Mouse (Mus musculus) CD4-positive, CD25-positive, alpha-beta regulatory T cell, adult 2 months (primary cell): ENCODE data around the gene Sik3.
A peak's percentile ranks its signal among the peaks of the same experiment; 100 is the strongest.

Experiments
- DNase-seq: peaks from one replicate; pipeline ENCODE4 v3.0.0-alpha.2; 2012; ENCODE audit warnings: low read depth, low spot score

Sik3 gene

DNA sequence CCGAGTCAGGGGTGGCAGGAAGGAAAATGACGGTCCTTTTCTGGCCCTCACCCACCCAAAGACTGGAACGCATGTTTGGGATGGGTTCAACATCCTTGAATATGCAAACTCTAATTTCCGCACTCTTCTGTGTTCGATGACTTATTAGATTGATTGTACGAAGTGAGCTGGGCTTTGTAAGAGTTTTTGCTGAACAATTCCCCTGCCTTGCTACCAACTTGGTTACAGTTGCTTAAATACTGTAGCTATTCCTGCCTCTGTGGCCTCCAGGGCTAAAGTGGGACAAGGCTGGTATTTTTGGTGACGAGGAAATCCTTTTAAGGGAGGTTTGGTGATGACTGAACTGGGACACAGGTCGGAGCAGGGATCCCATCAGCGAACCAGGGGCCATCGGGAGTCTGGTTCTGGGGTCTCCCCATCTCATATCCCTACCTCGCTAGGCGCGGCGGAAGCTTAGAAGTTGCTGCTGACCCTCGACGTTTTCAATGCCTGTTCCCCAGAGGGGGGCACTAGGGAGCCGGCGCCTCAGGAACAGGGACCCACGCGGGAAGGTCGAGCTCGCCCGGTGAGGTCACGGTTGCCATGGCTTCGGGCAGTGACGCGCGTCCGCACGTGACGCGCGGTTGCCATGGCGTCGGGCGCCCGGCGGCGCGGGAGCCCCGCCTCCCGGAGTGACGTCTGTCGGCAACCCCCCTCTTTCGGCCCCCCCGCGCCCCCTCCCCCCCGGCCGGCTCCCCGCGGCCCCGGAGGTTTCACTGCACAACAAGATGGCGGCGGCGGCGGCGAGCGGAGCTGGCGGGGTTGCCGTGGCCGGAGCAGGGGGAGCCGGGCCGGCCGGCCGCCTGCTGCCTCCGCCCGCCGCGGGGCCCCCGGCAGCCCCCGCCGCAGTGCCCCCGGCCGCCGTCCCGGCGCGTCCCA is at the start of gene Sik3, which contains the start of gene Pafah1b2:
TSS of gene Sik3 (plus strand) at position 730 of the 918 bp plus-strand sequence.
TSS of gene Pafah1b2 (minus strand) at position 600 of the 918 bp plus-strand sequence.
- peak; percentile 98 for DNase-seq

DNA sequence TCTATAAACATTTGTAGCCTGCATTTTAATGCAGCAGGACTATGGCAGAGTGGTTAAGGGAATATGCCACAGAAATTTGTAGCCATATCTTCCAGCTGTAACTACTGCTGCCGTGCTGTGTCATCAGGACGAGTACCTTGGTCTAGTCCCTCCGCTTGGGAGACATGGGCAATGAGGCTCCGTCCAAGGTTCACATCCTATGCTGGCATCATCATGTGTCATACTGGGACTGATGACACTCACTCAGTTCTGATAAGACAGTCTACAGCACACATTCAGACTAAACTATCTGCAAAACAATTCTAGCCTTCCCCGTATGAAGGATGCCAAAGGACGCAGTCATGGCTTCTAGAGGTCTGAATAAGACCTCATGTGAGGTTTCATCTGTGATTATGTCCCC is 49.0 kb upstream of the Sik3 start:
- no peak for DNase-seq

DNA sequence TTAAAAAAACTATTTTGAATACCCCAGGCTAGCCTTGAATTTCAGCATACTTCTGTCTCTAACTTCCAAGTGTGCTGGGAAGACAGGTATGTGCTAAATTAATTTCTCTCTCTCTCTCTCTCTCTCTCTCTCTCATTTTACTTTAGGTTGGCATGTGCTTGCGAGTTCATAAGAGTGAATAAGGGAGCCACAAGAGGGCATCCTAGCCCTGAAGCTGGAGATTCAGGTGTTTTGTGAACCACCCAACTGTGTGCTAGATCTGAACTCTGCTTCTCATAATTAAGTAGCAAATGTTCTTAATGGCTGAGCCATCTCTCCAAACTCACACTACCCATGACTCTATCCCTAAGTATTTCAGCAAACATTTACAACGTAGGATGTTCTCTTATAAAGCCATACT is 35.7 kb upstream of the Sik3 start:
- peak; percentile 57 for DNase-seq

DNA sequence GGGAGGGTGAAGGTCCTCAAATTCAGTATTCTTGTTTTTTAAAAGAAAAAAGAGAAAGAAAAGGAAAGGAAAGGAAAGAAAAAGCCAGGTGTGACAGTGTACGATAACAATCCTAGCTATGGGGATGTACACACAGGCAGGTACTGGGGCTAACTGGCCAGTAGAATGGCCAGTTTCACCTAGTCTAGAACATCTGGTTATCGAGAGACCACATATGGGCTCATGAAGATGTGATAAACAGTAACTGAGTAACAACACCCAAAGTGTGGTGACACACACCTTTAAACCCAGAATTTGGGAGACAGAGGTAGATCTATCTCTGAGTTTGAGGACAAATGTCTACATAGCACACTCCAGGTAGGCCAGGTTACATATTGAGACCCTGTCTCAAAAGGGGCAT is 32.8 kb upstream of the Sik3 start:
- no peak for DNase-seq

DNA sequence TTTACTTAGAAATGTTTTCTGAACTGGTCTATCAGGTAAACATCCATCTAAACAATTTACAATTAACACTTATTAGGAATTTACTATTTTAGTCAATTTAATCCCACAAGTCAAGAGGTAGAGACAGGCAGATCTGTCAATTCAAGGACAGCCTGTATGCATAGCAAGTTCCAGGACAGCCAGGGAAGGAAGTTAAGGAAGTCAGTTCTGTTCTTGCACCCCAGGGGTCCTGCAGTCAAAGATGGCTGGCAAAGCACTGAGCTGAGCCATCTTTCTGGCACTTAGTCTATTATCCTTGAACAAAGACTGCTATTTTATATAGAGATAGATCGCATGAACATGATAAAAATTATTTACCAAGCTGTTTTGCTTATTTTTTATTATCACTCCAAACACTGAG is 32.0 kb upstream of the Sik3 start:
- no peak for DNase-seq

DNA sequence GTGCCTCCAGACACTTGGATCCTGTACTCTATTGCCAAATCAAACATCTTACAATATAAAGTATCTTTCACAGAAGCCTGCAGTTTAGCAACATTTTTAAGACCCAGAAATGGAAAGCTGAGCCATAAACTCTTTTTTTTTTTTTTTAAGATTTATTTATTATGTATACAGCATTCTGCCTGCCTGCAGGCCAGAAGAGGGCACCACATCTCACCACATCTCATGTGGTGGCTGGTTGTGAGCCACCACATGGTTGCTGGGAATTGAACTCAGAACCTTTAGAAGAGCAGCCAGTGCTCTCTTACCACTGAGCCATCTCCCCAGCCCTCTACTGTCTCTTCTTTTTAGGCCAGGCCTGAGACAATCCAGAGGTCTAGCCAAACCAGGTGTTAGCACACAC is 31.3 kb upstream of the Sik3 start:
- DNase-seq, result peak; percentile 64

DNA sequence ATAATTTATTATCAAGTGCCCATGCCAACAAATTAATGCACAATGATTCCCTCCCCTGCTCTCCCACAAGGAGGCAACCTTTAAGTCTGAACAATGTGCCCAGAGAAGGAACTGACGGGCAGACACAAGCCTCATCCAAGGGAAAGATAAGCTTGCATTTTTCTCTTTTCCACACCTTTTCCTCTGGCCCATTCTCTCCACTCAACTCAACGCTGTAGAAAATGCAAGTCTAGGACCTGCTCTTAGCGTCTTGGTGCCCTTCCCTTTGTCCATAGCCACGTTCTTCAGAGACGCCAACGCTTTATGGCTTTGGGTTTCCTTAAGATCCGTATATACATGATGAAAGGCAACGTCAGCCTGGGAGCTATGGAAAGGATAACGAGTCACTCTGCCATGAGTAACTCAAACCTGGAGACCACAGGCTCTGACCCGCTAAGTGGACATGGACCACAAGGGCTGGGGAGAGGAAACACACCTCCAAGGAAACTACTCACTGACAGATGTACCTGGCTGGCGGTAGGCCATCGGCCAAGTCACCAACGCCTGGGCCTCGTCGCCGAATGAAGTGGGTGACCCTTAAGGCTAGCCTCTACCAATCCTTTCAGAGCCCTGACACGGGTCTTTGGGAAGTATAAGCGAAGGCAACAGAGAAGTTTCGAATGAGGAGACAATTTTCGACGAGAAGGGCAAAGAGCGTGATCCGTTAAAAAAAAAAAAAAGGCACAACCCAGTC is 28.8 kb upstream of the Sik3 start:
- peak; percentile 42 for DNase-seq

DNA sequence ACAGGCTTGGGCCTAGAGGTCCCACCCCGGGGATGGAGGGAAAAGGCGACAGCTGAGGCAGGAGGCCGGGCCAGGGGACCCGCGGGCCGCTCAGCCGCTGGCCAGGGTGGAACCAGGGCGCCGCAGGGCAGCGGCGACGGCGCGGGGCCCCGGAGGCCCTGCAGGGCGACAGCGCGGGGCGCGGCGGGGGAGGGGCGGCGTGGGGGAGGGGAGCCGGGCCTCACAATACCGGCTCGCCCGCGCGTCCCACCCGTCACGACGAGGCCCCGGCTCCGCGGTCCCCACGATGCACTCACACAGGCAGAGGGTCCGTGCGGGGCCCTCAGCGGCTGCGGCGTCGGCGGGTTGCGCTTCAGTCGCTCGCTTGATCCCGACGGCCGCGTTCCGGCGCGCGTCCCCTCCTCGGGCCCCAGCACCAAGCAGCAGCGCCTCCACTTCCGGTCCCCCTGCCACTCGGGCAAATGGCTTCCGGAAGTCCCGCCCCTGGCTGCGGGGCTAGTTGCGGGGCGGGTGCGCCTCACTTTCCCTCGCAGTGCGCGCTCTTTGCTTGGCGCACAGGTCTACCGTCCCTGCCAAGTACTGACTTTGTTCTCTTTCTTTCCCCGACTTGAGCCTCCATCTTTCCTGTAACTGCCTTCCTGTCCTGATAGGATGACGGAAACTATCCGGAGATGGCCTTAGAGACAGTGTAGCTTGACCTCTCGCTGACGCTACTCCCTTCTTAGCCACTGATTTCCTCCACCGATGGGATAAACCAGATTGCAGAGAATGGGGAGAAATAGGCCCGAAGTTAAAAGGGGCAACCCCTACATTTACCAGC is 28.0 kb upstream of the Sik3 start:
- peak; percentile 93 for DNase-seq

DNA sequence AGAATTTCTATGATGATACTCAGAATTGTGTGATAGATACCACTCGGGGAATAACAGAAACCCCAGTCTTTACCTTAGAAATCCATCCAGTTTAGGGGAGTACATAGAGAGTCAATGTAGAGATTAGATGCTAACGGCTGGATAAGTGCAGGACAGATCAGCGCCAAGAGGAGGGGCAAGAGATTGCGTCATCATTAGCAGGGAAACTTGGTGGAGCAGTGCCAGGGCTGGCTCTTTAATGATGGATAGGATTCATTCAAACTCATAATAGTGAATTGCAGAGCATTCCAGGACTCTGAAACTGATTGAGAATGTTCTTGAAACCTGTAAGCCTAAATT is 27.4 kb upstream of the Sik3 start:
- DNase-seq, result peak; percentile 62

DNA sequence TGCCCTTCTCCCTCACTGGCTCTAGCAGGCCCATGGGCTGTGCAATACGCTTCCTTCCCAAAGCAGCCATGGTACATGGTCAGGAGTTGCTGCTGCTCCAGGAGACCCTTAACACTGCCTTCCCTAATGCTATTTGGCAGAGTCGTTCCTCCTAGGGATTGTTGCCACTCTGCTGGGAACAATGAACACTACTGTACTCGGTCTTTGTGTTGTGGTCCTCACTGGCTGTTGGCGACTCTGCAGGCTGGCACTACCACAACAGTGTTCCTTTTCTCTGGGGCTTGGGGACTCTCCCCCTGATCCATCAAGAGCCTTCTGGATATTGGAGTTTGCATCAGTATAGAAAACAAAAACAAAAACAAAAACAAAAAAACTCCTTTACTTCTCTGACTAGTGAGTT is 13.6 kb upstream of the Sik3 start:
- DNase-seq, result no peak

DNA sequence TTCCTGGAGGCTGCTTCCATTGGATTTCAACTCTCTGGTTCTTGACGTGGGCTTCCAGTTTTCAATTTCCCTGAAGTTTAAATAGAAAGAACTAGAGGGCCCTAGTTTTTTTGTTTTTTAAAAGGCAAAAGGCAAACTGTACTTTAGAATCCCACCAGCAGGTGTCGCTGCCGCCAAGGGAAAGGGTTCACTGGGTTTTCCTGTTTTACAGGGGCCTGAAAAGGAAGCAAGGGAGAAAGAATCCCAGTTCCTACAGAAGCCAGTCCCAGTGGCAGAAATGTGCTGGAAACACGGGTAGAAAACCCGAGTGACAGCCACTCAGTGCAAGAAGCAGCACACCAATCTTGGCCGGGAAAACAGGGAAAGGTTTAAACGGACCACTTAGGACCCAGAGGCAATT is 8.9 kb upstream of the Sik3 start:
- DNase-seq, result peak; percentile 79

DNA sequence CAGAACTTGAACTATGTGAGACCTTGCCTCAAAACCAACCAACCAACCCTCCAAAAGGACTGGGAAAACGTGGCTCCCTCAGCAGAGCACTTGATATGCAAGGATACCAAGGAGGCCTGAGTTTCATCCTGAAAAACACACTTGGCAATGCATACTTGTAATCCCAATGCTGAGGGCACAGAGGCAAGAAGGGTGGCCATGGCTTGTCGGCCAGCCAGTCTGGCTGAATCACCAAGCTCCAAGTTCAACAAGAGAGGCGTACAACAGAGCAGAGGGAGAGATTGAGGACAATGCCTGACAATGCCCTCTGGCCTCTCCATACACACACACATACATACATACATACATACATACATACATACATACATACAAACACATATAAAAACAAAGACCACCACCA is 8.1 kb upstream of the Sik3 start:
- DNase-seq, result no peak

DNA sequence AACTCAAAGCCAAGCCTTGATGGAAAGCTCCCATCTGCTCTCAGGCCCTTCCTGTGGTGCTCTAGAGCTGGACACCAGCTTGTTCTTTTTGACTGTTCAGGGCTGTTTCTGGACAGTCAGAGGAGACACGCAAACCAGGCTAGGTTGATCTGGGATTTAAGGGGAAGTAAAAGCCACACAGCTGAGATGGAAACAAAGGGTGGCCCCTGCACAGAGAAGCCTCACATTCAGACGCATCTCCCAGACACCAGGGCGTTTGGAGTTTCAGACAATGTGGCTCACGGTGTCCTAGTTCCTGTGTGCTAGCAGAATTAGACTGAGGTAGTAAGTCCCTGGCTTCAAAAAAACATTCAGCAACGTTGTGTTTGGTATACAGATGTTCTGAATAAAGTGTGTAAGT is 6.4 kb upstream of the Sik3 start:
- no peak for DNase-seq

DNA sequence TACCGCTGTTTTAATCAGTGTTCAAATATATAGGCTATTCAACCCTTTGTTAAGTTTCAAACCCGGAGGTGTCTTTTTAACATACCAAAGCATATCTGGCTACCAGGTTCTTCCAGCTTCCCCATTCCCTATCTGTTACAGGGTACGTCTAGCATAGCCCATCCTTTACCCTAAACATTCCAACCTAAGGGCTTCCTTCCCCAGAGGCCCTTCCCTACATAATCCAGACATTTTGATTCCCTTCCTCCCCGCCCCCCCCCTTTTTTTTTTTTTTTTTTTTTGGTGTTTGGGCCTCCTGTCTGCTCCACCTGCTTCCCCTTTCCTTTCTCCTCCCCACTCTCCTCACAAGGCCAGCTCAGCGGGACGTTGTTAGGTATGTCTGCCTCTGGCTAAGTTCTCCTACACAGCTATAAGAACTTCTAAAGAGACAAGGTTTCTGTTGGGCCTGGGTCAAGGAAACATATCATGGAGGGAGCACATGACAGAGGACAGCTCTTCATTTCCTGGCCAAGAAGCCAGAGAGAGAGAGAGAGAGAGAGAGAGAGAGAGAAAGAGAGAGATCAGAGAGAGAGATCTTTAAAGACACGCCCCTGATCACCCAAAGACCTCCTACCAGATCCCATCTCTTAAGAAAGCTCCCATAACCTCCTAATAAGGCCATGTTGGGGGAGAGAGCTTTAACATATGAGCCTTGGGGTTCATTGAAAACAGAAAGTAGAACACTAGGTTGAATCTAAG is 3.5 kb upstream of the Sik3 start:
- no peak for DNase-seq

DNA sequence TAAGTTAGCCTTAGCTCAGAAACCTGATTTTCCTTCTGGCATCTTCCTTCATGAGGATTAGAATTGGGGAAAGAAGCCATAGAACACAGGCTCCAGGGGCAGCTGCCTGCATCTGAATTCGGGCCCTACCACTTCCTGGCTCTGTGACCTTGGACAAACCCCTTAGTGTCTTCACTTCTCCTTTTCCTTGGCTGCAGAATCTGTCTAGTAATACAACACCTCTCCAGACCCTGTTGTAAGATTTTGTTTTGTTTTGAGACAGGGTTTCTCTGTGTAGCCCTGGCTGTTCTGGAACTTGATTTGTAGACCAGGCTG is 3.0 kb upstream of the Sik3 start:
- no peak for DNase-seq

DNA sequence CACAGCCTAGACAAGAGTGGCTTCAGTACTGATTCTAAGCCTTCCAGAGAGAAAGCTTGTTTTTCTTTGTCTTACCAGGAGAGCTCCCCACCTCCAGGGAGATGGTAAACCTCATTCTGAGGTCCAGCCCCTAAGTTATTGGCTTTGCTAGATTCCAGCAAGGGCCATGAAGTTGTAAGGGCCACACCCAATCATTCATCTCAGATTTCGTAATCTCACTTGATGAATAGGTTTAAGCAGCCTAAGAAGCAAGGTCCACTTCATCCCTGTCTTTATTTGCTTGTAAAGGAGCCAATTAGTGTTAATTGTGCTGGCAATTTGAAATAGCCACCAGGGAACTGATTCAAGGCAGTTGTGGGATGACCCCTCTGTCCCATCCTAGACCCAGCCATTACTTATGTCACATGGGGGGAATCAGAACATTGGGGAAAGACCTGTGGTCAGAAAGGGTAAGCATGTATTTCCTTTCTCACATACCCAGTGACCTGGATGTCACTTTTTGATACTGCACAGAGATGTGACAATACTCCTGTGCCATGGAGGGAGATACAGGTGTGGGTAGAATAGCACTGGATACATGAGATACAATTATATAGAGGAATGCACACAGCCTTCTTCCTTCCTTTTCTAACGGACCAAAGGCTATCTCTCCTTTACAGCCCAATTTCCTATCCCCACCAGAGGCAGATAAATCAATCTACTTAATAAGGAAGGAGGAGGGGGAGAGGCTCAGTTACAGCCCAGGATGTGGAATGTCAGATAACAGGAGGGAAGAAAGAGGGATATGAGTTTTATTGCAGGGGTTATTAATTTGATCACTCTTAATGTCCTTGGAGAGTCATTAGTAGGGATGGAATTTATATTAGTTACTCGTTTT is 1.3 kb upstream of the Sik3 start:
- DNase-seq, result no peak

DNA sequence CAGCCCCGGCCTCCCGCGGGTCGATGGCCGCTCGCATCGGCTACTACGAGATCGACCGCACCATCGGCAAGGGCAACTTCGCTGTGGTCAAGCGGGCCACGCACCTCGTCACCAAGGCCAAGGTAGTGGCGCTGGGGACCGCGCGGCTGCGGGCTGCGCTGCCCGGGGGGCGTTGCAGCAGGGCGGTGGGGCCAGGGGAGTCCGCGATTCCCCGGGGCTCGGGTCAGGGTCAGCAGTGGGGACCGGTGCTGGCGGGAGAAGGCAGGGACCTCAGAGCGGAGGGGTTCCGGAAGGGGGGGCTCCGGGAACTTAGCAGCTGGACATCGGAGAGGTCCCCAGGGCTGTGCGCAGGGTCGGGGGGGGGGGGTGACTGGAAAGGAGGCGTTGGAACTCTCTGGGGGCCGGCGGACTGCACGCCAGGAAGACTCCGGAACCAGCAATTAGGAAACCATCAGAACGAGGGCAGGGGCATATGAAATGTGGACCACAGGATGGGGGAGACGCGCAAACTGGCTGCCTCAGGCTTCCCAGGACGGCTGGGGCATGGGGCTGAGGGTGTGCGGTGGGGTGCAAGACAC is 478 bp downstream of the Sik3 start:
- peak; percentile 59 for DNase-seq

DNA sequence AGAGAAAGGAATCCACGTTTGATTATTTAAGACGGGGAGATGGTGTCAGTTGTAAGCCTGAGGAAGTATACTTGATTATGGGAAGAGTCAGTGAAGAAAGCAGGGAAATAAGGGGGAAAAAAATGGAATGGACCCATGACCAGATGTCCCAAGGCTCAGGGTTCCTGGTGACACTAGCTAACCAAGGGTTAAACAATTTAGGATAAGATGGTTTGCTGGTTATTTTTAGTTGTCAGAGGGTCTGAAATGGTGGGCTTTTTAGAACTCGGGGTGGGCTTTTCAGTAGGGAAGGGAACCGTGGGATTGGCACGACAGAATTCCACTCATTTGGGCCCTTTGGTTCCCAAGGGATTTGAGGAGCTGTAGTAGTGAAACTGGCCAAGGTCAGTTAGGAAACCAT is 996 bp downstream of the Sik3 start:
- no peak for DNase-seq

DNA sequence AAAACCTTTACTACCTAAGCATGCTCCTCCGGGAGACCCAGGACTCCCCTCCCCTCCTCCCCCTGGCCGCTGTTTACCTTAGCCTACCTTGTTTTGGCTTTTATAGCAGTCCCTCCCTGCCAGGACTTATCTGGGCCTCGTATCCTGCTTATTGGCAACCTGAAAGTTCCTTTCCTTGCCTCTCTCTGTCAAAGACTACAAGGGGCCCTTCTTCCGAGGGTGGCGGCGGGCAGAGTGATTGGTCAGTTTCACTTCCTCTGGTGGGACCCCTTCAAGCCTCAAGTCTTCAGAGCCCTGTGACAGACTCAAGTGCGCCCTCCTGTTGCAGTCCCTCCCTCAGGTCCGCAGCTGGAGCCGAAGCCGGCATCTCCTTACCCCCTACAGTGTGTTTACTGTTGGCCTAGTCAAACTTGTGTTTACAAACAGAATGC is 1.6 kb downstream of the Sik3 start:
- DNase-seq, result peak; percentile 68

DNA sequence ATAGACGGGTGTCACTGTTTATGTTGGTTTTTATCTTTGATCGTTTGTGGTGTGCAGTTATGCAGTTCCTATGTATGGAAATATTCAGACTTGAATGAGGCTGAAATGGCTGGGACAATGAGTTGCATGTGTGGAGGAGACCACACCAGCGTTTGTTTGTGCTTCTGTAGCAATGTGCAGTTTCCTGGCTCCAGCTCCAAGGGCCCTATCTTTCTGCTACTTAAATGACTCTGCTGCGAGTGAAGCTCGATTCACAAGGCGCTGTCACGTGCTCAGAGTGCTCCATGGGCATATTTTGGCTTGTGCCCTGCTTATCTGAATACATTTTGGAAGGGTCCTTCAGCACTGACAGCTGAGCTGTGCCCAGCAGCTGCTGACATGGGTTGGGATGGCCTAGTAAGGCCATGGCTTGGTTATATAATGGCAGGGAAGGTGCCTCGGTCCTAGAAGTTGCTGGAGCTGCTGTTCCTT is 2.5 kb downstream of the Sik3 start:
- DNase-seq, result peak; percentile 59
